Mouse (Mus musculus) heart, adult 2 months (tissue): Measurements from ENCODE around the gene Fam104a.

Source experiments
- CTCF ChIP-seq: fragments of 200-600 bp; IDR thresholded peaks from 2 replicates; pipeline ENCODE4 v1.8.1; 2022; ENCODE audit warnings: antibody characterized with exemption, mild to moderate bottlenecking, moderate library complexity
- EP300 ChIP-seq: fragments of 200-500 bp; IDR thresholded peaks from 2 replicates; pipeline ENCODE4 v1.6.1; 2011; ENCODE audit warnings: low read depth, low read length, control low read depth; ENCODE audit not compliant: insufficient read depth
- POLR2A ChIP-seq: fragments of 200-500 bp; IDR thresholded peaks from 2 replicates; pipeline ENCODE4 v1.6.1; 2011; ENCODE audit warnings: mild to moderate bottlenecking, low read depth, low read length, control low read depth; ENCODE audit not compliant: insufficient read depth

- TF ChIP-seq CTCF: no peak
- TF ChIP-seq POLR2A: no peak
- TF ChIP-seq EP300: no peak
These were observed 25.8 kb upstream of the Fam104a start, which contains the start of gene Cpsf4l for GRCm38 (mm10) chr11:113709731-113710256.
